Mouse (Mus musculus): ENCODE data around the gene Ssr2.
"Not testable (repeated sequence)": the region's sequence is repeated elsewhere in the genome, so short reads cannot be mapped to it uniquely, and the experiment has no call there.

Gene Ssr2

GRCm38 (mm10) chr3:88593893-88594580 lies 18.4 kb downstream of the Ssr2 start:
- DNase-seq (ENCODE audit: low read depth in 2 of 2, low spot score in 2 of 2): no peak

- not testable (repeated sequence) for DNase-seq (ENCODE audit: low read depth in 2 of 2, low spot score in 2 of 2)
These were observed 20.9 kb downstream of the Ssr2 start for GRCm38 (mm10) chr3:88596547-88596946.

- no peak for DNase-seq (ENCODE audit: low read depth in 2 of 2, low spot score in 2 of 2)
These were observed 26.8 kb downstream of the Ssr2 start for GRCm38 (mm10) chr3:88602466-88602865.

GRCm38 (mm10) chr3:88603714-88604161 lies 28.1 kb downstream of the Ssr2 start:
- DNase-seq (ENCODE audit: low read depth in 2 of 2, low spot score in 2 of 2): peak; percentile 60 to 74

GRCm38 (mm10) chr3:88604863-88605262 lies 29.2 kb downstream of the Ssr2 start:
- DNase-seq (ENCODE audit: low read depth in 2 of 2, low spot score in 2 of 2): no peak

- not testable (repeated sequence) for DNase-seq (ENCODE audit: low read depth in 2 of 2, low spot score in 2 of 2)
These were observed 30.0 kb downstream of the Ssr2 start, which contains the start of gene Arhgef2 for GRCm38 (mm10) chr3:88605666-88606065. Arhgef2 (plus strand) TSS chr3:88605966.

- DNase-seq (ENCODE audit: low read depth in 2 of 2, low spot score in 2 of 2): peak; percentile 84 to 90
These were observed 31.5 kb downstream of the Ssr2 start for GRCm38 (mm10) chr3:88607065-88607757.

- DNase-seq (ENCODE audit: low read depth in 2 of 2, low spot score in 2 of 2): no peak
These were observed 32.1 kb downstream of the Ssr2 start for GRCm38 (mm10) chr3:88607758-88608138.

- DNase-seq (ENCODE audit: low read depth in 2 of 2, low spot score in 2 of 2): no peak
These were observed 33.4 kb downstream of the Ssr2 start for GRCm38 (mm10) chr3:88609066-88609465.

GRCm38 (mm10) chr3:88614418-88614817 lies 38.7 kb downstream of the Ssr2 start:
- DNase-seq (ENCODE audit: low read depth in 2 of 2, low spot score in 2 of 2): no peak

- no peak for DNase-seq (ENCODE audit: low read depth in 2 of 2, low spot score in 2 of 2)
These were observed 39.4 kb downstream of the Ssr2 start for GRCm38 (mm10) chr3:88615117-88615516.

GRCm38 (mm10) chr3:88615902-88616391 lies 40.3 kb downstream of the Ssr2 start:
- DNase-seq (ENCODE audit: low read depth in 2 of 2, low spot score in 2 of 2): no peak

GRCm38 (mm10) chr3:88616951-88617500 lies 41.4 kb downstream of the Ssr2 start:
- no peak for DNase-seq (ENCODE audit: low read depth in 2 of 2, low spot score in 2 of 2)

GRCm38 (mm10) chr3:88618074-88618871 lies 42.6 kb downstream of the Ssr2 start:
- no peak for DNase-seq (ENCODE audit: low read depth in 2 of 2, low spot score in 2 of 2)

- DNase-seq (ENCODE audit: low read depth in 2 of 2, low spot score in 2 of 2): no peak
These were observed 43.7 kb downstream of the Ssr2 start for GRCm38 (mm10) chr3:88619113-88620097.

- DNase-seq (ENCODE audit: low read depth in 2 of 2, low spot score in 2 of 2): no peak
These were observed 44.7 kb downstream of the Ssr2 start for GRCm38 (mm10) chr3:88620146-88620991.

GRCm38 (mm10) chr3:88620992-88621536 lies 45.4 kb downstream of the Ssr2 start:
- peak in 1 of 2 experiments; percentile 35 for DNase-seq (ENCODE audit: low read depth in 2 of 2, low spot score in 2 of 2)

GRCm38 (mm10) chr3:88621537-88622112 lies 45.9 kb downstream of the Ssr2 start:
- peak in 1 of 2 experiments; percentile 12 for DNase-seq (ENCODE audit: low read depth in 2 of 2, low spot score in 2 of 2)
